Mouse (Mus musculus) CD8-positive naive resting alpha-beta T cell, adult 2 months (primary cell): ENCODE measurements around the gene Polk.

Source experiments
- DNase-seq, 2 experiments: peaks; one replicate each; pipeline ENCODE4 v3.0.0; 2022; ENCODE audit warnings: low read depth in 2 of 2, low spot score in 2 of 2

Gene Polk

DNA sequence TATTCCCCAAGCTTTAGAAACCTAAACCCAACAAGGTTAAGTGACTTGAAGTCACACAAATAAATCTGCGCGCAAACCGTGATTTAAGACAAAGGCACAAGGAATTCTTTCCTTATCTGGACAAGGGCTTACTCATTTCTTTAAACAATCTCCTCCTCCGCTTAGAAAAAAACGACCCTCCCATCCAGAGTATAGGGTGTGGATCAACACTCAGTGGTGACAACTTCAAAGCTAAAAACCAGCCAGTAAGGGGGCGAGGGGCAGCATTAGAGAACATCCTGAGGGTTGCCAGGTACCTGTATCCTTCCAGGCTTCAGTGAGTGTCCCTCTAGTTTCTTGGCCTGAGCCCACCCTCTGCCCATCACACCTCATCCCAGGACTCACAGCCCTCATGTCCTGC is 71.8 kb downstream of the Polk start:
- DNase-seq: no peak

DNA sequence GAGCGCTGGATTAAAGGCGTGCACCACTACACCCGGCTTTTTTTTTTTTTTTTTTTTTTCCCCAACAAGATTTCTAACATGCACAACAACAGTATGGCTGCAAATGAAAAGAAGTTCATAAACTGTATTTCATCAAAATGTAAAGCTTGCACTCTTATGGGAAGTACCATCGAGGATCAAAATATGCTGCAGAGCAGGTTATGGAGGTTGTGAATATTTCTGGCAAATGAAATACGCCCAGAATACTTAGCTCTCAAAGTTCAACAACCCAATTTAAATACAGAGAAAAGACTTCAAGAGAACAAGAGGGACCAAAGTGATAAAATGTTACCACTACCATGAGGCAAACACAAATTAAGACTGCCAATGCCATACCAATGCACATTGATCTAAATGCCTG is 73.7 kb downstream of the Polk start:
- no peak for DNase-seq

GRCm38 (mm10) chr13:96465315-96465714 is 77.1 kb downstream of the Polk start:
- DNase-seq: no peak

DNA sequence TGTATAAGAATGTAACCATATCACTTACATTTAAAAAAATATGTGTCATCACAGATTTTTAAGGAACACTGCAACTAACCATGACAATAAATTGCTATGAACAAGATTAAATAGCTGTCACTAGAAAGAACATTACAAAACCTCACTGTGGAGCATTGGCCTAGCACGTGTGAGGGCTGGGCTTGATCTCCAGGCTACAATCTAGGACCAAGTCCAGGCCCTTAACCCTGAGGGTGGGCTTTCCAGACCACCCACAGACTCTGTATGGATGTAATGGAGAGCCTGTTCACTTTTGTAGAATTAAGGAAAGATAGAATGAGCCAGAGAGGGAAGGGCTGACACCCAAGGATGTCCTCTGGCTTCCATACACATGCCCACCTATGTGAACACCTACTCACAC is 79.7 kb downstream of the Polk start:
- DNase-seq: no peak

DNA sequence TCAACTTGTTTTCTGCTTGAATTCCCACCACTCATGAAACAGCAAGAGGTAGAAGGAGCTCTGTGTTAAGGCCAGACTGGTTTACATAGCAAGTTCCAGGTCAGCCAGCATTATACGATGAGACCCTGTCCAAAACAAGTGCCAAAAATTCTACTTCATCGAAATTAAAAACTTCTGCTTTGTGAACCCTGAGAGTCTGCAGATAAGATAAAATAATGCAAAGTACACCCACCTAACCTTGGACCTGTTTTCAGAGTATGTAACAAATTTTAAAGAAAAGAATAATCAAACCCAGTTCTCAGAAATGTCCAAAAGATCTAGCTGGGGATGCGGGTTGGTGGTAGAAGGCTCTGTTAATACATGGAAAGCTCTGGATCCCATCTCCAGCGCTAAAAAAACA is 83.8 kb downstream of the Polk start:
- no peak for DNase-seq

DNA sequence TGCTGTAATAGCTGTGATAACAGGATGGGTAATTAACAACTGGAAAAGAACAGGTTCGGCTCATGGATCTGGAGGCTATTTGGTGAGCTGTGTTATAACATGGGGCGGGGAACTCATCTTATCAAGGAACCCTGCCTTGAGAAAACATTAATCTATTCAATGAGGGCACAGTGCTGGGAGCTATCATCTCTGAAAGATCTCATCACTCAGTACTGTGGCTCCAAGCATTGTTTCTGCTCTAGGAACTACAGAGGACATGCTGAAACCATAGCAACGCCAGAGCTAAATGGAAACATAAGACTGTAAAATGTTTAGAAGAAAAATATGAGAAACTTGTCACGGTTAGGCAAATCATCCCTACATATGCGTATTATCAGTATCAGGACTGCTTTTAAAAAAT is 84.4 kb downstream of the Polk start:
- no peak for DNase-seq

GRCm38 (mm10) chr13:96457566-96457965 is 84.8 kb downstream of the Polk start:
- no peak for DNase-seq

DNA sequence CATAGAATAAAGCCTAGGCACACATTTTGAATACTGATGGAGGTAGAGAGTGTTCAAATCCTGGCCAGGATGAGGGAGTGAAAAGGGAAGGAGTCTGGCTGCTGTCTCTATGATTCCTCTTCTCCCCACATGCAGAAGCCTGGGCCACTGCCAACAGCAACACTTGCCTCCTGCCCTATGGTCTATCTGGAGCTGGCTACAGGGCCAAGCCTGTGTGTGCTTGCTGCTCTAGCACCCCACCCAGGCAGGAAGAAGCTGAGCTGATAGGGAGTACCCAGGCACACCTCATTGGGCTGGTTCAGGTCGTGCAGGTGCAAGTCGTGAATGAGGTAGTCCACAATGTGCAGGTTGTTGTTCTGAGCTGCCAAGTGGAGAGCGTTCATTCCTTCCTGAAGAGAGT is 88.1 kb downstream of the Polk start:
- DNase-seq: no peak

GRCm38 (mm10) chr13:96452621-96453020 is 89.8 kb downstream of the Polk start:
- no peak for DNase-seq

DNA sequence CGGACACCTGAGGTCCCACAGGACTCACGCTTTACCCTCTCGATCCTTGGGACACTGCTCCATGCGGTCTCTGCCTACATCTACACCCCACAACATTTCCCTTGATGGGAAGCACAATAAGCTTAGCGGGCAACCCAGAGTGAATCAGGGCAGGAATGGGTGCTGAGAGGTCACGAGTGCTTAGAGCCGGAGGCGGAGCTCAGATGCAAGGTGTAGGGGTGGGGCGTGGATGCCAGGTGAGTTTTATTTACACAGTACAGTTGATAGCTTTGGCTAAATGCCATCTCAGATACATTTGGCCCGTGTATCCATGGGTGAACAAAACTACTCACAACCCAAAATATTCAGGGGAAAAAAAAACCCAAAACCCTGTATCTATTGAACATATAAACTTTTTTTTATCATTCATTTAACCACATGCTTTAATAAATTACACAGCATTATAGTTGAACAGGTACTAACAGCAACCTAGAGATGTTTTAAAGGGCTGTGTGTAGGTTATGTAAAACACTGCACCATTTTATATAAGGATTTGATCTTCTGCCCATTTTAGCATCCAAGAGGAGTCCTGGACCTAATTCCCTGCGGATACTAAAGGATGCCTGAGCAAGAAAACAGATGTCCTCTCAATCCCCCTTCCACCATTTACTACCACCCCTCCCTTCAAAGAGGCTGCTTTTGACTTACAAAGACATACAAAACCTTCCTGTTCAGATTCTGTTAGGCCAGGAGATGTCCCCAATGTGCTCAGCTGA is 90.8 kb downstream of the Polk start:
- DNase-seq: no peak

DNA sequence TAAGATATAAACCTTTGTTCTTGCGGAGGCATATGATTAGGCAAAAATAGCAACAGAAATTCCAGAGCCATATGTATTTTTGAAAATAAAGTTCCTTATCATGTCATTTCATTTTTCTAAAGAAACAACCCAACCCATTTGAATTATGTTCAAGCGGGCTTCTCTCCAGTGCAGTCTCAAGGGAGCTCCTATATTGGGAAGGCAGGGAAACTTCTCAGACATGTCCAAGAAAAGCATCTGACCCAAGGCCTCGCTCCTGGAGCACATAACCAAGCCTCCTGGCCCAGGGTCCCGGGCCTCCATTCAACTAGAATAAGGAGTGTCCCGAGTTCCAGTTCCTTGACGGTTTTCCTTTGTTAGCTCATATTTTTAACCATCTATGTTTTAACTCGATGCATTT is 91.5 kb downstream of the Polk start:
- DNase-seq: no peak

DNA sequence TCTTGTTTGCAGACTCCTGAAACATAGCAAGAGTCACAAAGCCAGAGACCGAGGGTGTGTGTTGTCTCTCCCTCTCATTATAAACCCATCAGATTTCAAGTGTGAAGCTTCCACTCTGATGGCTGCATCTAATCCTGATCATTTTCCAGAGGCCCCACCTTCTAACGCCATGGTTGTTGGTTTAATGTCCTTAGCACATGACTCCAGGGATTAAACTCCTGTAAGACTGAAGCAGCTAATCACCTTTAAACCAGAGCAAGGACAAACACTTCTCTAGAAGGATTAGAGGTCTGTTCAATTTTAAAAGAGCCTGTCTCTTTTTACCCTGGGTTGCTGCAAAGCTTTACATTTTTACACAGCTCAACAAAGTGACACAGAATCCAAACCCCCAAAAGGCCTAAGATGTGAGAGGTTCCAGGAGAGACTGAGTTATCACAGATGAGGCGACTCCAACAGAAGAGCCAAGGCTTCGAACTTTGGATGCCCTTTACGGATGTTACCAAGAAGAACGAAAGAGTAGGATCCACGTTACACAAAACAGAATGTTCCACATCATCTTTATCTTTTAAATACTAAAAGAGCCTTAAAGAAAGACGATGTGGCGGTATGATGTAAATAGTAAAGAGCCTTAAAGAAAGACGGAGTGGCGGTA is 92.0 kb downstream of the Polk start:
- no peak for DNase-seq

DNA sequence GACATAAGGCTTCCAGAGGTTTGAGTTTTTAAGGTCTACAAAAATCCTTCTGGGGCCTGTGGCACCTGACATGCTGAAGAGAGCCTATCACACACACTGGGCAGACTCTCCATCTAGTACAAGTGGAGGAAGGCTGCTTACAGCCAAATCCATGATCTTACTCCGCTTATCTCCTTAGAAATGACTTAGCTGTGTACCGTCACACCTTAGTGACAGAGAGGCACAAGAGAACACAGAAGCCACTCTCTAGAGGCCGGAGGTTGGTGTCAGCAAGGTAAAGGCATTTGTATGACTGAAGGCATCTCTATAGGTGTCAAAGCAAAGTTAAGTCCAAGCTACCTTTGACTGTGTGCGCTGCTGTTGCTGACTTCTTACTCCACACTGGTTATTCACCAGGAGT is 101.9 kb downstream of the Polk start:
- DNase-seq: no peak

DNA sequence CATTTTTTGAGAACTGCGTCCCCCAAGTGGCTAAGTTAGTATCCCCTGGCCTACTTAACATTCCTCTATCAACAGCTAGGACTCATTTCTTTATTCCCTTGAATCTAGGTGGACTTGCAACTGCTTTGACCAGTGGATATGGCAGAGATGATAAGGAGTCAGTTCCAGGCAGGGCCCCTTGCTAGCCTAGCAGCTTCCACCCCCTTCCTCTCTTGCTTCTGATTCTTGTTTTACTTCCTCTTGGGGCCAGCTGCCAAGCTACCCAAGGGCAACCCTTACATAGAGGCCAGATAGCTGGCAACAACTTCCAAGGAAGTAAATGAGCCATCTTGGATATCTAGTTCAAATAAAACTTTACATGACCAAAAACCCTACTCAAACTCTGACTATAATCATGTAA is 105.5 kb downstream of the Polk start:
- no peak for DNase-seq

DNA sequence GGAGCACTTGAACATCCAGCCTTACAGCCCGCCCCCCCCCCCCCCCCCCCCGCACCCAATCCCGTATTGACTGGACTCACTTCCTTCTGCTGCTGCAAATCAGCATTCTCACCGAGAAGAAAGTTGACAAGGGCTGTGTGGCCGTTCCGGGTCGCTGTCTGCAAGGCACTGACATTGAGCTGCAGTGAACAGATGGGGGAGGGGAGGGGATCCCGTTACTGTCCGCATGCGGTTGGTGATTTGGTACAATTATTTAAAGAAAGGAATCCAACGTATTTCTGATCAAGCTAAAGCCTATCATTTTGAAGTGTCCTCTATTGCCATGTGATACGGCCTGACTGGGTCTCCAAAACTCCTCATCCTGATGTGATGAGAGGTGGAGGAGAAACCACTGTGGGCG is 106.6 kb downstream of the Polk start:
- no peak for DNase-seq

GRCm38 (mm10) chr13:96434899-96435331 is 107.5 kb downstream of the Polk start:
- no peak for DNase-seq

GRCm38 (mm10) chr13:96433648-96434190 is 108.7 kb downstream of the Polk start:
- no peak for DNase-seq

- DNase-seq: no peak
Measured at GRCm38 (mm10) chr13:96433041-96433440, 109.3 kb downstream of the Polk start.

- DNase-seq: no peak
Measured at GRCm38 (mm10) chr13:96432376-96432811, 110.0 kb downstream of the Polk start.

- DNase-seq: peak; percentile 63 to 79
Measured at GRCm38 (mm10) chr13:96431595-96432156, 110.7 kb downstream of the Polk start.
